Mouse (Mus musculus) sigmoid colon, adult 10 weeks (tissue): ENCODE data around the gene Sgms1. TPM values are rescaled to one million over a fixed set of nuclear protein-coding genes. Genes with fewer than 3 reads are reported as not detected.

Experiments used
- polyA plus RNA-seq: library from polyadenylated mRNA; stranded (reverse); fragments of 350-450 nt; fragmentation: Illumina TruSeq; extraction: RNeasy Lipid Tissue Mini Kit (QIAGEN cat#74804); gene quantifications from one replicate; pipeline ENCODE4 v1.2.3, GENCODE M21; 2014; ENCODE audit warnings: low read depth, low replicate concordance

Gene Sgms1
- 62.2 TPM for polyA plus RNA-seq

GRCm38 (mm10) chr19:32389001-32389871 is at the start of gene Sgms1:
Gene Sgms1, minus strand, starts transcription at chr19:32389714.

GRCm38 (mm10) chr19:32107771-32108306 is 281.7 kb downstream of the Sgms1 start, which contains the start of gene Asah2:
Gene Asah2, minus strand, starts transcription at chr19:32108211.

Other genes starting within 250 kb of the Sgms1 start
- gene Rpl9-ps6, start 76.9 kb upstream of the Sgms1 start, polyA plus RNA-seq, result 39.7 TPM
- gene Minpp1, start 96.1 kb upstream of the Sgms1 start, polyA plus RNA-seq, result 41.4 TPM
- gene Papss2, start 206.1 kb upstream of the Sgms1 start, polyA plus RNA-seq, result 375 TPM